Mouse (Mus musculus) neutrophil, adult 59 days (primary cell): ENCODE measurements around the gene Fam240b. TPM values are rescaled to one million over a fixed set of nuclear protein-coding genes. Genes with fewer than 3 reads are reported as not detected.

ENCODE experiments used
- total RNA-seq, 2 experiments: library from RNA; stranded (reverse); gene quantifications; 1 replicate in 1 of 2; 2 replicates in 1 of 2; pipeline ENCODE4 v1.2.4; 2023

Fam240b gene
- total RNA-seq = not detected

GRCm38 (mm10) chr13:64497692-64498091 is at the start of gene Fam240b:
TSS of gene Fam240b (minus strand) at chr13:64497792.

GRCm38 (mm10) chr13:64432017-64432995 is 65.3 kb downstream of the Fam240b start, which contains the start of gene Cdk20:
TSS of gene Cdk20 (plus strand) at chr13:64432314.

Other genes with a start within 250 kb of the Fam240b start
- 1 to 10 TPM; 2.8 to 4.5 TPM for gene Cdc14b, start 222.5 kb downstream of the Fam240b start, total RNA-seq
- gene Aaed1, start 185.1 kb downstream of the Fam240b start, total RNA-seq = 10 to 100 TPM; 29.6 to 29.8 TPM
- 10 to 100 TPM; 71.8 to 79.9 TPM for gene Ctsl, start 126.9 kb downstream of the Fam240b start, total RNA-seq
- 1 to 10 TPM; 1.9 to 5.9 TPM for gene Cdk20, start 65.5 kb downstream of the Fam240b start, total RNA-seq